Mouse (Mus musculus): ENCODE results near the gene Pemt. TPM values are rescaled to one million over a fixed set of nuclear protein-coding genes. Genes with fewer than 3 reads are reported as not detected.
A peak's percentile ranks its signal among the peaks of the same experiment; 100 is the strongest.

The Pemt gene
- total and polyA plus RNA-seq, 3 experiments = 6.9 to 10.5 (median 7.8) TPM

DNA sequence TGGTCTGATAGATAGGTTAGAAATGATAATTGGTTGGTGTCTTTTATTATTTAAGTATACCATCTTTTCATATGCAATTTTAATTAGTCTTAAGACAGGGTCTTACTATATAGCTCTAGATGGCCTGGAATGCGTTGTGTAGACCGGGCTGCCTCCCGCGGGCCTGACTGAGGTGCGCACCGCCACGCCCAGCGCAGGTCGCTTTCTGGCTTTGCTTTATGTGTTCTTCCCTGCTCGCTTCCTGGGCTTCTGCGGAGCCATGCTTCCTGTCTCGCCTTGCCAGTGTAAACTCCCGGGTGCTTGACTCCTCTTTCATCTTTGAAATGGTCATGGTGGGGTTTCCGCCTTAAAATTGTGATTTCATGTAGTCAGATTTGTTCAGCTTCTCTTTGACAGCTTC, 93.4 kb downstream of the Pemt start:
- in situ Hi-C loops (cut with MboI; ENCODE audit: low pct_ligation_motif_present, low pct_unique_long_range_greater_than_20kb, low sequenced_read_pairs) = no loop called here

DNA sequence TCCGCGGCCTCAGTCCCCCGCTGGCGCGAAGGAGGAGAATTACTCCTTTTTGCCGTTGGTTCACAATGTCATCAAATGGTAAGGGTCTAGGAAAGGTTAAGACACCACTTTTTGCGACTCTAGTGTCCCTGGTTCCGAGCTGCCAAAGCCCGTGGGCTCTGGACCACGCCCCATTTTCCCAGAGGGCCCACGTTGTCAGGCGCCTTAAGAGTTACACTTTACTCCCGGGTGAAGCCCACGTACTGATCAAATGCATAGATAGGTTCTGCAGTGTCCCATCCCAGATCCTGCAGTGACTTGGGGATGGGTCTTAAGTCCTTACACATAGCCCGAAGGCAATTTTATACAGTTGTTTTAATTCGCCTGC, 97.9 kb downstream of the Pemt start:
- Histone ChIP-seq H3K27me3 (replicated peaks) (peaks cover 3% of the 10 kb centered on the region), H3K4me2 (ENCODE audit: insufficient read depth, low read depth, poor library complexity, severe bottlenecking) (peak overlapping the region; percentile 99), H3K9ac (ENCODE audit: insufficient read depth, low read depth) (peak overlapping the region; percentile 79), H3K4me1 (ENCODE audit: control insufficient read depth in 1 of 2, insufficient read depth in 2 of 2) (peaks cover 4 to 45% of the 10 kb centered on the region in 2 experiments; a peak in 3 of 4 replicates), H3K27ac (ENCODE audit: insufficient read depth, low read depth) (no peak overlapping the region), H3K36me3 (replicated peaks in 1 of 2; ENCODE audit: control insufficient read depth in 1 of 2, insufficient read depth in 1 of 2, low read length in 1 of 2) (peaks cover 0 to 35% of the 10 kb centered on the region in 2 experiments), H3K4me3 (replicated peaks in 1 of 3; ENCODE audit: low read depth in 2 of 3, low read length in 2 of 3, poor library complexity in 1 of 3) (peak overlapping the region; percentile 71 to 99 (median 88)), H3K9me3 (replicated peaks; ENCODE audit: low read length) (no peaks in the 10 kb centered on the region), H3K79me2 (replicated peaks; ENCODE audit: control insufficient read depth, extremely low read depth, insufficient read depth, poor library complexity, severe bottlenecking) (peaks cover 17% of the 10 kb centered on the region)
- in situ Hi-C loops (cut with MboI; ENCODE audit: low pct_ligation_motif_present, low pct_unique_long_range_greater_than_20kb, low sequenced_read_pairs) (no loop called here), dilution Hi-C loops (cut with MboI; ENCODE audit: extremely low pct_ligation_motif_present, extremely low pct_unique_long_range_greater_than_20kb, low sequenced_read_pairs) (no loop called here)
- peak; percentile 45 for DNase-seq (ENCODE audit: extremely low read depth)
- TF ChIP-seq MYC (IDR thresholded peaks at IDR 0.05; ENCODE audit: low read depth, low read length) = 0 out of 2 replicates have a peak, but pooled peaks have one; percentile 25
- 0 out of 2 replicates have a peak, but pooled peaks have one; percentile 32 for TF ChIP-seq EP300 (IDR thresholded peaks at IDR 0.05; ENCODE audit: low read length)
- TF ChIP-seq CHD1 (IDR thresholded peaks at IDR 0.05; ENCODE audit: low read depth, low read length) = 0 out of 2 replicates have a peak, but pooled peaks have one; percentile 32
- 0 out of 2 replicates have a peak, but pooled peaks have one; percentile 15 for TF ChIP-seq IRF4 (IDR thresholded peaks at IDR 0.05; ENCODE audit: low read depth, low read length)
- no peak for TF ChIP-seq ZKSCAN1 (IDR thresholded peaks at IDR 0.05; ENCODE audit: borderline replicate concordance, low read depth, low read length)
- TF ChIP-seq MXI1 (IDR thresholded peaks at IDR 0.05; ENCODE audit: low read depth, low read length) = no peak
- TF ChIP-seq MAZ (IDR thresholded peaks at IDR 0.05; ENCODE audit: low read depth, low read length) = no peak

More for the DNA sequence above, 93.4 kb downstream of the Pemt start:
- Histone ChIP-seq H3K9ac (ENCODE audit: insufficient read depth, low read depth) (no peak overlapping the region), H3K79me2 (replicated peaks; ENCODE audit: control insufficient read depth, extremely low read depth, insufficient read depth, poor library complexity, severe bottlenecking) (peaks cover 19% of the 10 kb centered on the region), H3K4me1 (ENCODE audit: control insufficient read depth in 1 of 2, insufficient read depth in 2 of 2) (peaks cover 4 to 36% of the 10 kb centered on the region in 2 experiments; a peak in 3 of 4 replicates), H3K4me3 (replicated peaks in 1 of 3; ENCODE audit: low read depth in 2 of 3, low read length in 2 of 3, poor library complexity in 1 of 3) (no peak overlapping the region), H3K9me3 (replicated peaks; ENCODE audit: low read length) (no peaks in the 10 kb centered on the region), H3K4me2 (ENCODE audit: insufficient read depth, low read depth, poor library complexity, severe bottlenecking) (no peak overlapping the region), H3K36me3 (replicated peaks in 1 of 2; ENCODE audit: control insufficient read depth in 1 of 2, insufficient read depth in 1 of 2, low read length in 1 of 2) (peaks cover 12 to 72% of the 10 kb centered on the region in 2 experiments), H3K27ac (ENCODE audit: insufficient read depth, low read depth) (no peak overlapping the region), H3K27me3 (replicated peaks) (no peaks in the 10 kb centered on the region)
- dilution Hi-C loops (cut with MboI; ENCODE audit: extremely low pct_ligation_motif_present, extremely low pct_unique_long_range_greater_than_20kb, low sequenced_read_pairs) = no loop called here
- DNase-seq (ENCODE audit: extremely low read depth) = no peak
- TF ChIP-seq NRF1 (IDR thresholded peaks at IDR 0.05; ENCODE audit: low read depth, low read length) = no peak
- no peak for TF ChIP-seq JUND (conservative IDR thresholded peaks at IDR 0.05; ENCODE audit: low read depth, low read length)
- TF ChIP-seq ETS1 (conservative IDR thresholded peaks at IDR 0.05; ENCODE audit: low read depth, low read length) = no peak
- TF ChIP-seq MXI1 (IDR thresholded peaks at IDR 0.05; ENCODE audit: low read depth, low read length) = no peak
- no peak for TF ChIP-seq MAFK (IDR thresholded peaks at IDR 0.05; ENCODE audit: insufficient replicate concordance, low read length)
- TF ChIP-seq MAZ (IDR thresholded peaks at IDR 0.05; ENCODE audit: low read depth, low read length) = no peak
- no peak for TF ChIP-seq SIN3A (IDR thresholded peaks at IDR 0.05; ENCODE audit: low read length)

Data from CH12.LX (cell line).